ENCODE assay signal across 8 mouse cellular contexts in genomic region chr17:56761991-56762410, GRCm38 (mm10). TPM values are rescaled to one million over a fixed set of nuclear protein-coding genes. Genes with fewer than 3 reads are reported as not detected.
DNase-seq lines count a peak whose midpoint lies in the region; ATAC-seq and TF ChIP-seq lines count a peak whose summit lies in the region.

No protein-coding gene starts in this region.

- peak overlapping the region; percentile 59 to 62 for H3K4me3 ChIP-seq in MEL (ENCODE audit: control insufficient read depth in 1 of 2, insufficient read depth in 1 of 2, low read depth in 2 of 2, low read length in 2 of 2)
- peak overlapping the region; percentile 65 for H3K4me3 ChIP-seq in forebrain, embryonic 16.5 days (replicated peaks; ENCODE audit: low read length)
- peak overlapping the region; percentile 38 for H3K4me3 ChIP-seq in lung, postnatal 0 days (ENCODE audit: low read depth, low read length)

- DNase-seq in MEL (ENCODE audit: low read depth, low spot score), result peak; percentile 98
- peak; percentile 86 to 93 for DNase-seq in cerebellum, adult 18-20 months
- peak; percentile 91 for DNase-seq in heart, postnatal 4 days
- DNase-seq in layer of hippocampus, postnatal 10 days (ENCODE audit: low spot score in 2 of 2), result peak; percentile 81 to 91
- DNase-seq in lung, postnatal 0 days (ENCODE audit: low spot score), result peak; percentile 93
- peak; percentile 90 for DNase-seq in ovary, postnatal 36 days (ENCODE audit: low spot score)
- peak; percentile 97 for DNase-seq in thymus, postnatal 14 days

- peak overlapping the region; percentile 42; the same call in 1 of the 2 replicates for H3K27ac ChIP-seq in MEL (ENCODE audit: control insufficient read depth, low read depth, low read length)
- H3K27ac ChIP-seq in forebrain, embryonic 16.5 days (ENCODE audit: low read length), result peak overlapping the region; percentile 97
- H3K27ac ChIP-seq in lung, postnatal 0 days (ENCODE audit: low read length), result peak overlapping the region; percentile 29; the same call in 1 of the 2 replicates

- no peaks in the 10 kb centered on the region for H3K27me3 ChIP-seq in MEL (ENCODE audit: control insufficient read depth in 1 of 2, insufficient read depth in 2 of 2, low read length in 2 of 2)
- peaks cover 15% of the 10 kb centered on the region for H3K27me3 ChIP-seq in forebrain, embryonic 16.5 days (replicated peaks; ENCODE audit: control insufficient read depth, insufficient read depth, low read length)
- peaks cover 3% of the 10 kb centered on the region; the same call in 1 of the 2 replicates for H3K27me3 ChIP-seq in lung, postnatal 0 days (replicated peaks; ENCODE audit: insufficient read depth, low read length)

- TF ChIP-seq RAD21 in MEL (IDR thresholded peaks at IDR 0.05; ENCODE audit: low read depth, low read length), result no peak

- H3K4me1 ChIP-seq in MEL (ENCODE audit: control insufficient read depth in 1 of 2, insufficient read depth in 2 of 2, low read length in 2 of 2), result peaks cover 0 to 31% of the 10 kb centered on the region in 2 experiments; a peak in 3 of 4 replicates
- peaks cover 34% of the 10 kb centered on the region for H3K4me1 ChIP-seq in forebrain, embryonic 16.5 days (replicated peaks; ENCODE audit: control insufficient read depth, insufficient read depth, low read length)
- H3K4me1 ChIP-seq in lung, postnatal 0 days (ENCODE audit: insufficient read depth, low read depth, low read length), result peaks cover 9% of the 10 kb centered on the region; the same call in 1 of the 2 replicates

- peak; percentile 86 to 98 for TF ChIP-seq EP300 in MEL (IDR thresholded peaks at IDR 0.05; ENCODE audit: low read depth in 1 of 2, low read length in 2 of 2)
- no peak for TF ChIP-seq EP300 in lung, postnatal 0 days (IDR thresholded peaks at IDR 0.05)

- peaks cover 14% of the 10 kb centered on the region for H3K79me2 ChIP-seq in MEL (ENCODE audit: control insufficient read depth, insufficient read depth, low read length, poor library complexity)

- no peaks in the 10 kb centered on the region for H3K9me3 ChIP-seq in MEL (replicated peaks; ENCODE audit: insufficient read depth, low read length)
- H3K9me3 ChIP-seq in forebrain, embryonic 16.5 days (ENCODE audit: control insufficient read depth, low read length), result no peaks in the 10 kb centered on the region
- H3K9me3 ChIP-seq in lung, postnatal 0 days (ENCODE audit: low read length), result no peaks in the 10 kb centered on the region

- ATAC-seq in forebrain, embryonic 16.5 days, result peak; percentile 30
- peak; percentile 18 for ATAC-seq in lung, postnatal 0 days

- peak overlapping the region; percentile 65 for H3K9ac ChIP-seq in MEL (ENCODE audit: control insufficient read depth, low read depth, low read length, poor library complexity, severe bottlenecking)
- H3K9ac ChIP-seq in forebrain, embryonic 16.5 days (replicated peaks; ENCODE audit: low read depth, low read length), result peak overlapping the region; percentile 79
- H3K9ac ChIP-seq in lung, postnatal 0 days (replicated peaks; ENCODE audit: low read depth), result 0 out of 2 replicates have a peak overlapping the region, but pooled peaks have one; percentile 43

- H3K4me2 ChIP-seq in forebrain, embryonic 16.5 days (ENCODE audit: low read length), result peak overlapping the region; percentile 82
- H3K4me2 ChIP-seq in lung, postnatal 0 days (replicated peaks; ENCODE audit: low read depth, low read length), result peak overlapping the region; percentile 72

- WGBS in forebrain, embryonic 16.5 days, result 2% methylated on average over 17 of the region's 28 CpGs
- 0% methylated on average over 23 of the region's 28 CpGs for WGBS in lung, postnatal 0 days

- TF ChIP-seq POLR2A in MEL (IDR thresholded peaks at IDR 0.05; ENCODE audit: control insufficient read depth in 1 of 2, insufficient read depth in 1 of 2, low read depth in 1 of 2, low read length in 2 of 2, poor library complexity in 1 of 2), result peak; percentile 21 to 36; a peak in 2 of 4 replicates

- no peak for TF ChIP-seq CTCF in MEL (IDR thresholded peaks at IDR 0.05 in 2 of 3, conservative IDR thresholded peaks at IDR 0.05 in 1 of 3; ENCODE audit: control insufficient read depth in 1 of 3, insufficient read depth in 1 of 3, low read depth in 2 of 3, low read length in 3 of 3, poor library complexity in 1 of 3, severe bottlenecking in 1 of 3)
- TF ChIP-seq CTCF in lung, postnatal 0 days (IDR thresholded peaks at IDR 0.05), result no peak

- H3K36me3 ChIP-seq in MEL (ENCODE audit: control insufficient read depth in 1 of 2, insufficient read depth in 2 of 2, low read length in 2 of 2), result peaks cover 0 to 12% of the 10 kb centered on the region in 2 experiments; a peak in 2 of 4 replicates
- H3K36me3 ChIP-seq in forebrain, embryonic 16.5 days (ENCODE audit: control insufficient read depth, insufficient read depth), result no peaks in the 10 kb centered on the region
- H3K36me3 ChIP-seq in lung, postnatal 0 days (ENCODE audit: insufficient read depth, low read length), result no peaks in the 10 kb centered on the region

TF ChIP-seq in MEL, 35 proteins besides CTCF, POLR2A, EP300 and RAD21 (continues in another document):
- TF ChIP-seq RCOR1 (IDR thresholded peaks at IDR 0.05; ENCODE audit: low read depth, low read length), result peak; percentile 99
- TF ChIP-seq TAL1 (IDR thresholded peaks at IDR 0.05; ENCODE audit: low read length), result peak; percentile 95
- TF ChIP-seq TCF12 (IDR thresholded peaks at IDR 0.05; ENCODE audit: low read depth, low read length), result peak; percentile 100
- TF ChIP-seq KAT2A (conservative IDR thresholded peaks at IDR 0.05; ENCODE audit: low read depth, low read length), result no peak; the same call in 1 of the 2 replicates
- TF ChIP-seq UBTF (IDR thresholded peaks at IDR 0.05; ENCODE audit: borderline replicate concordance, insufficient read depth, low read depth, low read length), result no peak
- TF ChIP-seq ZNF384 (IDR thresholded peaks at IDR 0.05; ENCODE audit: low read depth, low read length), result no peak
- no peak for TF ChIP-seq CHD2 (IDR thresholded peaks at IDR 0.05; ENCODE audit: low read length)
- TF ChIP-seq MEF2A (IDR thresholded peaks at IDR 0.05; ENCODE audit: extremely low read depth, insufficient replicate concordance, low read depth, low read length, poor library complexity, severe bottlenecking), result peak; percentile 52; the same call in 1 of the 2 replicates
- TF ChIP-seq ZKSCAN1 (IDR thresholded peaks at IDR 0.05; ENCODE audit: low read depth, low read length), result no peak
- TF ChIP-seq USF2 (IDR thresholded peaks at IDR 0.05; ENCODE audit: borderline replicate concordance in 1 of 2, insufficient read depth in 1 of 2, low read depth in 1 of 2, low read length in 2 of 2), result no peak
- no peak for TF ChIP-seq SMC3 (IDR thresholded peaks at IDR 0.05; ENCODE audit: low read depth, low read length)
- TF ChIP-seq HCFC1 (IDR thresholded peaks at IDR 0.05; ENCODE audit: low read depth, low read length), result no peak
- peak; percentile 43; the same call in 1 of the 2 replicates for TF ChIP-seq ELF1 (IDR thresholded peaks at IDR 0.05; ENCODE audit: low read depth, low read length)
- peak; percentile 53; the same call in 1 of the 2 replicates for TF ChIP-seq MAFK (IDR thresholded peaks at IDR 0.05; ENCODE audit: borderline replicate concordance, low read depth, low read length)

RNA-seq across cellular contexts. Expression of gene Dus3l, which starts 2.6 kb away (rescaled TPM):
- 34.1 and 38.9 TPM in 2 replicates for total RNA-seq in MEL (2012; rRNA removed)
- polyA plus RNA-seq in MEL (2012; ENCODE audit: insufficient read depth in 1 of 2, insufficient read length in 2 of 2, low read depth in 1 of 2, low replicate concordance in 2 of 2, missing spikeins in 1 of 2), result 10 to 100 TPM in 1 of 2 experiments, not detected in 1; 70.5 TPM
- 73.5 and 90.4 TPM in 2 replicates for polyA plus RNA-seq in forebrain, embryonic 16.5 days (2015; fragmentation: Nextera tagmentation; extraction: Ambion mirVana)
- total RNA-seq in heart, postnatal 4 days (2021), result 10 to 100 TPM; 22.8 to 23.5 TPM
- 10 to 100 TPM; 66.7 to 72.0 TPM for total RNA-seq in layer of hippocampus, postnatal 10 days (2021)
- 26.3 and 29.7 TPM in 2 replicates for polyA plus RNA-seq in lung, postnatal 0 days (2015; fragmentation: Nextera tagmentation; extraction: Ambion mirVana)

RNA-seq across cellular contexts. Expression of gene Nrtn, which starts 4.7 kb away (rescaled TPM):
- 5.6 and 10.9 TPM in 2 replicates for total RNA-seq in MEL (2012; rRNA removed)
- polyA plus RNA-seq in MEL (2012; ENCODE audit: insufficient read depth in 1 of 2, insufficient read length in 2 of 2, low read depth in 1 of 2, low replicate concordance in 2 of 2, missing spikeins in 1 of 2), result 10 to 100 TPM in 1 of 2 experiments, not detected in 1; 11.8 TPM
- polyA plus RNA-seq in forebrain, embryonic 16.5 days (2015; fragmentation: Nextera tagmentation; extraction: Ambion mirVana), result 0.73 and 0.84 TPM in 2 replicates
- total RNA-seq in heart, postnatal 4 days (2021), result 10 to 100 TPM; 22.4 to 22.5 TPM
- total RNA-seq in layer of hippocampus, postnatal 10 days (2021), result 1 to 10 TPM; 1.6 to 2.3 TPM
- polyA plus RNA-seq in lung, postnatal 0 days (2015; fragmentation: Nextera tagmentation; extraction: Ambion mirVana), result 10.5 and 10.7 TPM in 2 replicates

RNA-seq across cellular contexts. Expression of gene Prr22, which starts 8.0 kb away (rescaled TPM):
- 1.0 and 1.3 TPM in 2 replicates for total RNA-seq in MEL (2012; rRNA removed)
- 1 to 10 TPM in 1 of 2 experiments, not detected in 1; 5.5 TPM for polyA plus RNA-seq in MEL (2012; ENCODE audit: insufficient read depth in 1 of 2, insufficient read length in 2 of 2, low read depth in 1 of 2, low replicate concordance in 2 of 2, missing spikeins in 1 of 2)
- polyA plus RNA-seq in forebrain, embryonic 16.5 days (2015; fragmentation: Nextera tagmentation; extraction: Ambion mirVana), result 0.96 and 1.0 TPM in 2 replicates
- under 1 TPM; 0.41 to 0.61 TPM for total RNA-seq in heart, postnatal 4 days (2021)
- under 1 TPM; 0.27 to 0.71 TPM for total RNA-seq in layer of hippocampus, postnatal 10 days (2021)
- polyA plus RNA-seq in lung, postnatal 0 days (2015; fragmentation: Nextera tagmentation; extraction: Ambion mirVana), result 0.23 and 0.33 TPM in 2 replicates

RNA-seq across cellular contexts. Expression of gene Vmac, which starts 44.2 kb away (rescaled TPM):
- 1.7 and 2.6 TPM in 2 replicates for total RNA-seq in MEL (2012; rRNA removed)
- polyA plus RNA-seq in MEL (2012; ENCODE audit: insufficient read depth in 1 of 2, insufficient read length in 2 of 2, low read depth in 1 of 2, low replicate concordance in 2 of 2, missing spikeins in 1 of 2), result 1 to 10 TPM in 1 of 2 experiments, not detected in 1; 8.0 TPM
- polyA plus RNA-seq in forebrain, embryonic 16.5 days (2015; fragmentation: Nextera tagmentation; extraction: Ambion mirVana), result 20.6 and 21.8 TPM in 2 replicates
- total RNA-seq in heart, postnatal 4 days (2021), result 1 to 10 TPM; 5.3 to 8.0 TPM
- total RNA-seq in layer of hippocampus, postnatal 10 days (2021), result 10 to 100 TPM in 1 of 2 experiments, 1 to 10 TPM in 1; 9.7 to 12.5 TPM
- polyA plus RNA-seq in lung, postnatal 0 days (2015; fragmentation: Nextera tagmentation; extraction: Ambion mirVana), result 17.2 and 17.5 TPM in 2 replicates

RNA-seq across cellular contexts. Expression of gene Ndufa11, which starts 44.4 kb away (rescaled TPM):
- 226 and 249 TPM in 2 replicates for total RNA-seq in MEL (2012; rRNA removed)
- polyA plus RNA-seq in MEL (2012; ENCODE audit: insufficient read depth in 1 of 2, insufficient read length in 2 of 2, low read depth in 1 of 2, low replicate concordance in 2 of 2, missing spikeins in 1 of 2), result 100 to 1,000 TPM in 1 of 2 experiments, not detected in 1; 351 TPM
- 377 and 426 TPM in 2 replicates for polyA plus RNA-seq in forebrain, embryonic 16.5 days (2015; fragmentation: Nextera tagmentation; extraction: Ambion mirVana)
- 100 to 1,000 TPM; 705 to 809 TPM for total RNA-seq in heart, postnatal 4 days (2021)
- total RNA-seq in layer of hippocampus, postnatal 10 days (2021), result 100 to 1,000 TPM; 262 to 265 TPM
- polyA plus RNA-seq in lung, postnatal 0 days (2015; fragmentation: Nextera tagmentation; extraction: Ambion mirVana), result 380 and 426 TPM in 2 replicates

Comparison
In these comparisons a context has a peak if more than half of its experiments do, and no peak if none do; other contexts are left out.
1. Peak in every context shown above with its lines: DNase-seq, ATAC-seq, H3K4me3 ChIP-seq and H3K27ac ChIP-seq.
2. H3K27ac ChIP-seq: peak in every context shown above with its lines; median percentile 97 in forebrain, embryonic 16.5 days; 42 in MEL; 29 in lung, postnatal 0 days.